Comparison of ENCODE assay signal across 9 mouse cellular contexts in the genomic region with DNA sequence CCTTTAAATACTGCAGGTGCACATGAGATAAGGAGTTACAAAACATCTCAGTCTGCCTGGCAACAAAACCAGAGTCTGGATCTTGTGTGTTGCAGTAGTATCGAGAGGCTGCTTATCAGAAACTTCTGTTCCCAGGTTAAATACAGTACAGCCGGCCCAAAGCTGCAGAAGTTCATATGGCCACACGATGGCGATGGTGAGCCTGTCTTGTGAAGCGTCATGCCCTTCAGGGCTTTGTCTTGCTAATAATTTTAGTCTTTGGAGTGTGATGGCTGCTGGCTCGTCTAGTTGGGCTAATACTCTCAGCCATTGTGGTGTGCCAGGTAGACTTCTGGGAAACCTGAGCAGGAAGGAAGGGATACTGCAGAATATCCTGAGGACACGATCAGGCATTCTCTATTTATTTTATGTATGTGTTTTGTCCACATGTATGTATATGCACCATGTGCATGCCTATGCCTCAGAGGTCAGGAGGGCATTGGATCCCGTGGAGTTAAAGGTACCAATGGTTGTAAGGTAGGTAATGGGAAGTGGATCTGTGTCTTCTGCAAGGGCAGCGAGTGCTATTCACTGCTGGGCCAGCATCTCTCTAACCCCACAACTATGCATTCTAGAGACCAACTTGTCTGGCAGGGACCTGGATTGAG. TPM values are rescaled to one million over a fixed set of nuclear protein-coding genes. Genes with fewer than 3 reads are reported as not detected.
DNase-seq lines count a peak whose midpoint lies in the region; ATAC-seq and TF ChIP-seq lines count a peak whose summit lies in the region.
"Had no signal": no experiment of that assay in that cellular context is flagged by ENCODE, and none has a peak within 500 bp of the region (broad histone marks: within the 10 kb centered on the region; RNA-seq: fewer than 3 reads in every experiment).

No protein-coding gene starts in this region.

- no peaks in the 10 kb centered on the region for H3K9me3 ChIP-seq in CH12.LX (replicated peaks; ENCODE audit: low read length)
- H3K9me3 ChIP-seq in lung, embryonic 14.5 days (ENCODE audit: low read depth, low read length): no peaks in the 10 kb centered on the region

- no peak overlapping the region for H3K27ac ChIP-seq in CH12.LX (ENCODE audit: insufficient read depth, low read depth)
- no peak overlapping the region for H3K27ac ChIP-seq in lung, embryonic 14.5 days (ENCODE audit: low read depth)
- H3K27ac ChIP-seq in olfactory bulb, adult 2 months (ENCODE audit: insufficient read depth, low read depth, low read length): no peak overlapping the region

- TF ChIP-seq POLR2A in CH12.LX (IDR thresholded peaks at IDR 0.05; ENCODE audit: low read depth, low read length): no peak
- TF ChIP-seq POLR2A in olfactory bulb, adult 2 months (IDR thresholded peaks at IDR 0.05; ENCODE audit: insufficient read depth, low read depth, low read length): no peak

- 22% methylated on average over 9 of the region's 9 CpGs for WGBS in lung, embryonic 14.5 days
- WGBS in olfactory bulb, adult 2 months: 26% methylated on average over 9 of the region's 9 CpGs

- dilution Hi-C loops in CH12.LX (cut with MboI; ENCODE audit: extremely low pct_ligation_motif_present, extremely low pct_unique_long_range_greater_than_20kb, low sequenced_read_pairs): no loop called here

- DNase-seq in CH12.LX (ENCODE audit: extremely low read depth) (peak; percentile 79), WW6 (ENCODE audit: low read depth, low spot score) (peak; percentile 58)
- peak; percentile 35 to 71 for DNase-seq in cerebellum, postnatal 4 days (ENCODE audit: low spot score in 2 of 2)
- DNase-seq in heart, postnatal 14 days: peak; percentile 56 to 75
- peak; percentile 48 to 70 for DNase-seq in kidney, postnatal 25 days
- DNase-seq in lung, embryonic 14.5 days: peak; percentile 94

- TF ChIP-seq EP300 in CH12.LX (IDR thresholded peaks at IDR 0.05; ENCODE audit: low read length): no peak

- no peak overlapping the region for H3K4me3 ChIP-seq in CH12.LX (replicated peaks in 1 of 3; ENCODE audit: low read depth in 2 of 3, low read length in 2 of 3, poor library complexity in 1 of 3)
- no peak overlapping the region for H3K4me3 ChIP-seq in lung, embryonic 14.5 days (ENCODE audit: low read depth, low read length)
- no peak overlapping the region for H3K4me3 ChIP-seq in olfactory bulb, adult 2 months (ENCODE audit: insufficient read depth, low read depth, low read length)

- in situ Hi-C loops in CH12.LX (cut with MboI; ENCODE audit: low pct_ligation_motif_present, low pct_unique_long_range_greater_than_20kb, low sequenced_read_pairs): loop anchor here (10.0 kb wide), 1 partner anchor 69 kb away; no protein-coding TSS in a partner anchor

- H3K4me2 ChIP-seq in CH12.LX (ENCODE audit: insufficient read depth, low read depth, poor library complexity, severe bottlenecking): no peak overlapping the region
- no peak overlapping the region for H3K4me2 ChIP-seq in lung, embryonic 14.5 days

- 0 out of 4 replicates have a peak, but pooled peaks cover 0 to 2% of the 10 kb centered on the region in 2 experiments for H3K4me1 ChIP-seq in CH12.LX (ENCODE audit: control insufficient read depth in 1 of 2, insufficient read depth in 2 of 2)
- no peaks in the 10 kb centered on the region for H3K4me1 ChIP-seq in lung, embryonic 14.5 days (ENCODE audit: insufficient read depth)
- H3K4me1 ChIP-seq in olfactory bulb, adult 2 months (ENCODE audit: control insufficient read depth, insufficient read depth, low read length): no peaks in the 10 kb centered on the region

- H3K36me3 ChIP-seq in CH12.LX (replicated peaks in 1 of 2; ENCODE audit: control insufficient read depth in 1 of 2, insufficient read depth in 1 of 2, low read length in 1 of 2): no peaks in the 10 kb centered on the region
- H3K36me3 ChIP-seq in lung, embryonic 14.5 days (ENCODE audit: insufficient read depth): no peaks in the 10 kb centered on the region

- ATAC-seq in lung, embryonic 14.5 days (ENCODE audit: insufficient read depth): peak; percentile 65; the same call in 1 of the 2 replicates
- ATAC-seq in activated CD4-positive, CD25-positive, alpha-beta regulatory T cell, adult 4 months: no peak

- peaks cover 59% of the 10 kb centered on the region for H3K27me3 ChIP-seq in CH12.LX (replicated peaks)
- H3K27me3 ChIP-seq in lung, embryonic 14.5 days (ENCODE audit: insufficient read depth, low read length): no peaks in the 10 kb centered on the region

- TF ChIP-seq CTCF in CH12.LX (conservative IDR thresholded peaks at IDR 0.05 in 1 of 2, IDR thresholded peaks at IDR 0.05 in 1 of 2; ENCODE audit: low read depth in 2 of 2, low read length in 2 of 2): peak; percentile 72 to 86
- peak; percentile 89 for TF ChIP-seq CTCF in lung, embryonic 14.5 days (IDR thresholded peaks at IDR 0.05; ENCODE audit: low read depth)
- peak; percentile 68 for TF ChIP-seq CTCF in olfactory bulb, adult 2 months (IDR thresholded peaks at IDR 0.05; ENCODE audit: insufficient read depth, low read depth, low read length)

- no peak overlapping the region for H3K9ac ChIP-seq in CH12.LX (ENCODE audit: insufficient read depth, low read depth)
- H3K9ac ChIP-seq in lung, embryonic 14.5 days: no peak overlapping the region

- intact Hi-C loops in heart, postnatal 14 days (cut with DNase I): loop anchor here (5.0 kb wide), 1 partner anchor 76 kb away; no protein-coding TSS in a partner anchor

- TF ChIP-seq RAD21 in CH12.LX (IDR thresholded peaks at IDR 0.05; ENCODE audit: low read depth, low read length): peak; percentile 60

- H3K79me2 ChIP-seq in CH12.LX (replicated peaks; ENCODE audit: control insufficient read depth, extremely low read depth, insufficient read depth, poor library complexity, severe bottlenecking): no peaks in the 10 kb centered on the region

TF ChIP-seq in CH12.LX, 34 proteins besides CTCF, POLR2A, EP300 and RAD21:
- TF ChIP-seq E2F4 (IDR thresholded peaks at IDR 0.05; ENCODE audit: insufficient replicate concordance, low read depth, low read length) (no peak), SMC3 (IDR thresholded peaks at IDR 0.05; ENCODE audit: low read depth, low read length) (peak; percentile 70)

RNA-seq across cellular contexts. Expression of a gene that starts 29.4 kb away (rescaled TPM):
- total RNA-seq in CH12.LX (2012; rRNA removed) (0.17 TPM in 1 of 2 replicates, not detected in the other), CH12.LX (2014; rRNA removed) (not detected in 2 replicates)
- not detected in 2 replicates for polyA plus RNA-seq in CH12.LX (2012; ENCODE audit: insufficient read length, low read depth)
- total RNA-seq in heart, postnatal 14 days (2021): not detected
- polyA plus RNA-seq in lung, embryonic 14.5 days (2014; fragmentation: Nextera tagmentation; extraction: Ambion mirVana): 0.34 and 0.45 TPM in 2 replicates
- polyA plus RNA-seq in olfactory bulb, adult 2 months (2012; ENCODE audit: insufficient read depth, insufficient read length, low replicate concordance, missing spikeins): not detected in 2 replicates
- not detected for polyA plus RNA-seq in activated CD4-positive, CD25-positive, alpha-beta regulatory T cell, adult 4 months (2017; shearing (Covaris generic))
- total RNA-seq: left cerebral cortex, postnatal 36 days had no signal
